Mouse (Mus musculus): ENCODE data around the gene Rpl3. TPM values are rescaled to one million over a fixed set of nuclear protein-coding genes. Genes with fewer than 3 reads are reported as not detected.
A peak's percentile ranks its signal among the peaks of the same experiment; 100 is the strongest.

Gene Rpl3
- polyA plus RNA-seq, 1 experiment from 2014 or later, result 1,049 TPM

DNA sequence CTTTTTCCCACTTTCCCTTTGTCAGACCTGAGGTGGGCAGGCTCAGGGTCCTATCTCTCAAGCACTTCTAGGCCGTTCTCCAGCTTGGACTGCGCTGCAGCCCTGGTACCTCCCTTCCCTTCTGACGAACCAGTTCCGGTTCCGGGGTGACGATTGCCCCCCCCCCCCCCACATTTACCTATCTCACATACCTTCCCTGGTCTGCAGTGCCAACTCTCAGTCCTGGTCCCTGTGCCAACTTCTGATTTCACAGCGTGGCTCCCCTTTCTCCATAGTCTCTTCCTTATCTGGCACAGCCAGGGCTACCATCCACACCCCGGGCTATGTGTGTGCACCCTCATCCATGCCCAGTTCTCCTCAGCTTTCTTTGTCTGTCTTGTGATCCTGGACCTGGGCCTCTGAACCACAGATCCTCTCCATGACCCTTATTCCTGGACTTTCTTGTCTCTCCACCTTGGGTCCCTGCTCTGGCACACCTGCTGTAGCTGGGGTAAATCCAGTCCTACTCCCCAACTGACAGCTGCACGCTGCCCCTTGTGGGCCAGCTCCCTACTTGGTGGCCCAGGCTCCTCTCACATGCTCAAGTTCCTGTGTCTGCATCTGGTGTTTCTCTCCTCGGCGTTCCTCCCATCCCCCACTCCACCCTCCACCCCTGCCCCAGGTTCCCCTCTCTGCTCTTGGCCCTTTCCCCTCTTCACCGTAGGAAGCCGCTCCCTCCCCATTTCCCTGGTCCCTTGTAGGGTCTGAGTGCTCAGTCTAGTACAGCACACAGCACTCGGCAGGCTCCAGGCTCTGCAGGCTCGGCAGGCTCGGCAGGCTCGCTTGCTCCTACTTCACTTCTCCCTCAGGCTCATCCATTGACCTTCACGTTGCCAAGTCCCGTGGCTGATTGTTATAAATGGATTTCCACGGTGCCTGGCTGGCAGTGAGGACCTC, 5.5 kb upstream of the Rpl3 start:
- H3K27ac ChIP-seq (ENCODE audit: low read length), result no peak overlapping the region
- no peak overlapping the region for H3K4me3 ChIP-seq (ENCODE audit: low read length)
- no peaks in the 10 kb centered on the region for H3K9me3 ChIP-seq (ENCODE audit: control insufficient read depth, low read length)
- 21% methylated on average over 18 of the region's 20 CpGs for WGBS
- H3K36me3 ChIP-seq (ENCODE audit: control insufficient read depth, insufficient read depth, low read length), result no peaks in the 10 kb centered on the region
- H3K4me1 ChIP-seq (replicated peaks; ENCODE audit: control insufficient read depth, insufficient read depth, low read length), result peaks cover 3% of the 10 kb centered on the region; the same call in 1 of the 2 replicates
- ATAC-seq (ENCODE audit: low read depth), result peak; percentile 63
- H3K4me2 ChIP-seq (ENCODE audit: low read depth, low read length), result no peak overlapping the region
- H3K9ac ChIP-seq (ENCODE audit: low read length), result peak overlapping the region; percentile 32; the same call in 1 of the 2 replicates
- H3K27me3 ChIP-seq (ENCODE audit: control insufficient read depth, insufficient read depth, low read depth, low read length), result peaks cover 14% of the 10 kb centered on the region

DNA sequence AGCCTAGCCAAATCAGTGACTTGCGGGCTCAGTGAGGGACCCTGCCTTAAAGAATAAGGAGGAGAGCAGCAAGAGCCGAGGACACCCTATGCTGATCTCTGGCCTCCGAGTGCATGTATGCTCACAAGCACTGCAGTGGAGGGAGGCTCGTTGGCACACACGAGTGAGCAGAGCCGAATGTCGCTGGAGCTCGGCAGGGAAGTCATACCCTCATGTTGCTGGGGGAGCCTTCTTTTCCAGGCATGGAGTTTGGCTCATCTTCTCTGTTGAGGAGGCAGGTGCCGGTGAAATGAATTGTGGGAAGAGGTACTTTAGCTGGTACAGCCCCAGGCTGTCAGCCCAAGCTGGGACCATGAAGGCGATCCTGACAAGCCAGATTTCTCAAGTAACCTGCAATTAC, 4.7 kb upstream of the Rpl3 start:
- ATAC-seq (ENCODE audit: low read depth), result no peak
- 71% methylated on average over 10 of the region's 10 CpGs for WGBS
- no peak overlapping the region for H3K4me3 ChIP-seq (ENCODE audit: low read length)
- H3K4me2 ChIP-seq (ENCODE audit: low read depth, low read length), result no peak overlapping the region
- no peak overlapping the region for H3K27ac ChIP-seq (ENCODE audit: low read length)
- peaks cover 22% of the 10 kb centered on the region for H3K27me3 ChIP-seq (ENCODE audit: control insufficient read depth, insufficient read depth, low read depth, low read length)
- H3K9ac ChIP-seq (ENCODE audit: low read length), result no peak overlapping the region
- no peaks in the 10 kb centered on the region for H3K36me3 ChIP-seq (ENCODE audit: control insufficient read depth, insufficient read depth, low read length)
- H3K4me1 ChIP-seq (replicated peaks; ENCODE audit: control insufficient read depth, insufficient read depth, low read length), result peaks cover 3% of the 10 kb centered on the region; the same call in 1 of the 2 replicates
- H3K9me3 ChIP-seq (ENCODE audit: control insufficient read depth, low read length), result no peaks in the 10 kb centered on the region

DNA sequence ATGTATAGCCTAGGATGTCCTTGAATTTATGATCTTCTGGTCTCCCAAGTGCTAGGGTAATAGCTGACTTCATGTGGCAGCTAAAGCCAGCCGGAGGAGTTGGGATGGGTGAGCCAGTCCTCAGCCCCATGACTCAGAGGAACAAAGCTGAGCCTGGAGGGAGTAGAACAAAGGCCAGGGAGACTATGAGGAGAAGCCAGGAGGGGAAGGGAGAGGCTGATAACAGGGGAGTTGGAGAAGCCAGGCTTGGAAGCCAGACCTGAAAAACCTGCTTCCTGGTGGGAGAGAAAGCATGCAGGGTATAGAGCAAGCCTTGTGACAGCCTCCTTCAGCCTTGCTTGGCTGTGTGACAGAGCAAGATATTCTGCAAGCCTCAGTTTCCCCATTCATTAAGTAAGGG, 3.9 kb upstream of the Rpl3 start:
- Histone ChIP-seq H3K4me1 (replicated peaks; ENCODE audit: control insufficient read depth, insufficient read depth, low read length) (peaks cover 3% of the 10 kb centered on the region; the same call in 1 of the 2 replicates), H3K36me3 (ENCODE audit: control insufficient read depth, insufficient read depth, low read length) (no peaks in the 10 kb centered on the region), H3K9me3 (ENCODE audit: control insufficient read depth, low read length) (no peaks in the 10 kb centered on the region), H3K27ac (ENCODE audit: low read length) (no peak overlapping the region), H3K27me3 (ENCODE audit: control insufficient read depth, insufficient read depth, low read depth, low read length) (peaks cover 28% of the 10 kb centered on the region), H3K4me3 (ENCODE audit: low read length) (no peak overlapping the region), H3K9ac (ENCODE audit: low read length) (no peak overlapping the region), H3K4me2 (ENCODE audit: low read depth, low read length) (no peak overlapping the region)
- 39% methylated on average over 1 of the region's 1 CpGs for WGBS
- ATAC-seq (ENCODE audit: low read depth), result no peak

DNA sequence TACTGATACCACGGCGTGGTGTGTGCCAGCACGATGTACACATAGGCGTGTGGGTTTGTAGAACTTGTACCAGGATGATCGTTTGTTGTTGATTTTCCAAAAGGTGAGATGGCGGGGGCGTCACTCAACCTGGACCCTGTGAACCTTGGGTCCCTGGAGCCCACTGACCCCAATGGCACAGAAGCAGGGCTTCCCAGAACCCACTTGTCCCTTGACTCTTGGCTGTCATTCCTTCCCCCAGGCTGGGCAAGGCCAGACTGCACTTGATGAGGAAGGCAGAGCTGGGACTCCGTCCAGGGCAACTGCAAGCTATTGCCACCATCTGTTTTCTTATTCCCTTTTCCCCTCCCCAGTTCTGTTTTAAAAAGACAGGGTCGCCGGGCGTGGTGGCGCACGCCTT, 2.5 kb upstream of the Rpl3 start:
- Histone ChIP-seq H3K27ac (ENCODE audit: low read length) (no peak overlapping the region), H3K27me3 (ENCODE audit: control insufficient read depth, insufficient read depth, low read depth, low read length) (peaks cover 39% of the 10 kb centered on the region), H3K4me1 (replicated peaks; ENCODE audit: control insufficient read depth, insufficient read depth, low read length) (peaks cover 3% of the 10 kb centered on the region; the same call in 1 of the 2 replicates), H3K4me2 (ENCODE audit: low read depth, low read length) (no peak overlapping the region), H3K36me3 (ENCODE audit: control insufficient read depth, insufficient read depth, low read length) (no peaks in the 10 kb centered on the region), H3K9me3 (ENCODE audit: control insufficient read depth, low read length) (no peaks in the 10 kb centered on the region), H3K9ac (ENCODE audit: low read length) (no peak overlapping the region), H3K4me3 (ENCODE audit: low read length) (no peak overlapping the region)
- no peak for ATAC-seq (ENCODE audit: low read depth)
- WGBS, result 91% methylated on average over 13 of the region's 13 CpGs

DNA sequence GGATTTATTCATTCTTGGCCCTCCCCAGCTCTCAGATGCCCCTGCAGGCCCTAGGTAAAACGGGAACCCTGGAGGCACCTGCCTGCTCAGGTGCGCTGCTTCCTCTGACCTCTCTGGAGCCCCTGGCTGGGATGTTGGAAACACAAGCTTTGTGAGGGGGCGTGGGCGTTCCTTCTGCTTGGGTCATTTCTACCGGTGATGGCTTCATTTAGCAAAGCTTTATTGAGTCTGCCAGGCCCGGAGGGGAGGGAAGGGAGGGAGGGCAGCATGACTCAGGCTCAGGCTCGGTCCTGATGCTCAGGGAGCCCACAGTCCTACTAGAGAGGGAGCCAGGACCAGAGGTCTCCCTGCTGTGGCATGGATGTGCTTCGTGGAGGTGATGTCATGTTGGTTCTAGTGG, 931 bp upstream of the Rpl3 start:
- H3K4me3 ChIP-seq (ENCODE audit: low read length), result no peak overlapping the region
- no peak overlapping the region for H3K9ac ChIP-seq (ENCODE audit: low read length)
- H3K27ac ChIP-seq (ENCODE audit: low read length), result no peak overlapping the region
- H3K4me1 ChIP-seq (replicated peaks; ENCODE audit: control insufficient read depth, insufficient read depth, low read length), result peaks cover 3% of the 10 kb centered on the region; the same call in 1 of the 2 replicates
- H3K4me2 ChIP-seq (ENCODE audit: low read depth, low read length), result no peak overlapping the region
- peaks cover 34% of the 10 kb centered on the region for H3K27me3 ChIP-seq (ENCODE audit: control insufficient read depth, insufficient read depth, low read depth, low read length)
- WGBS, result 28% methylated on average over 8 of the region's 8 CpGs
- ATAC-seq (ENCODE audit: low read depth), result no peak
- H3K9me3 ChIP-seq (ENCODE audit: control insufficient read depth, low read length), result no peaks in the 10 kb centered on the region
- no peaks in the 10 kb centered on the region for H3K36me3 ChIP-seq (ENCODE audit: control insufficient read depth, insufficient read depth, low read length)

DNA sequence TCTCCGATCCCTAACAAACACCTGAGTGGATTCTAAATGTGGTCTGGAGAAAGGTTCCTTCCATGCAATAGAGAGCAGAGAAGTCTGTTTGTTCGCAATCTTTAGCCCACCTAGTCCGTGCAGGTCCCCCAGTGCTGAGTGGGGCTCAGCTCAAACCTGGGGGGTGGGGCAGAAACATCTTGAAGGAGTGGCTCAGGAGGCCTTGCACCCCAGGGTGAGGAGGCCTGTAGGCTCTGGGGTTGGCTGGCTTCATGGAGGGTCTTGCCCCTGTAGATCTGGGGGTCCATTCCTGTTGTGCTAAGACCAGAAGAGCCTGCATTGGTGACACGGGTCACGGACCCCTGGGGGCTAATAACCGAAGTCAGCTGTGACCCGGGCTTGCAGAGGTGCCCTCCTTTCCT, 373 bp upstream of the Rpl3 start:
- H3K36me3 ChIP-seq (ENCODE audit: control insufficient read depth, insufficient read depth, low read length), result no peaks in the 10 kb centered on the region
- no peak for ATAC-seq (ENCODE audit: low read depth)
- WGBS, result 31% methylated on average over 7 of the region's 7 CpGs
- H3K4me1 ChIP-seq (replicated peaks; ENCODE audit: control insufficient read depth, insufficient read depth, low read length), result peaks cover 3% of the 10 kb centered on the region; the same call in 1 of the 2 replicates
- no peaks in the 10 kb centered on the region for H3K9me3 ChIP-seq (ENCODE audit: control insufficient read depth, low read length)
- H3K27me3 ChIP-seq (ENCODE audit: control insufficient read depth, insufficient read depth, low read depth, low read length), result peaks cover 34% of the 10 kb centered on the region
- H3K27ac ChIP-seq (ENCODE audit: low read length), result no peak overlapping the region
- peak overlapping the region; percentile 32; the same call in 1 of the 2 replicates for H3K9ac ChIP-seq (ENCODE audit: low read length)
- peak overlapping the region; percentile 80 for H3K4me2 ChIP-seq (ENCODE audit: low read depth, low read length)
- H3K4me3 ChIP-seq (ENCODE audit: low read length), result peak overlapping the region; percentile 64

DNA sequence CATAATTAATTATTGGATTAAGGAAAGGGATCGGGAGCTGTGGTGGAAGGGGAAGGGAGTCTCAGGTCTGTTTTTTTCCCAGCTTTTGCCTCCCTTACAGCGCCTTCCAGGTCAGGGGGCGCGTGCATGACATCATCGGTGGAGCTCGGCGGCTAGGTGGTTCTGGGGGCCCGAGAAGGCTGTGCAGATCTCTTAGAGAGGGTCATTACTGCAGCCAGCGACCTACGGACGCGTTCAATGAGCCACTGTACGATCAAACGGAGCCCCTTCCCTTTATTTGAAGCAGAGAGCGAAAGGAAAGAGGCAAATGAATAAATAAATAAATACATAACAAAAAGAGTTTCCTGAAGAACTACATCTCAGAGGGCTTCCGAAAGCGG, 937 bp downstream of the Rpl3 start:
- peak; percentile 22; the same call in 1 of the 2 replicates for ATAC-seq (ENCODE audit: low read depth)
- Histone ChIP-seq H3K27ac (ENCODE audit: low read length) (no peak overlapping the region), H3K36me3 (ENCODE audit: control insufficient read depth, insufficient read depth, low read length) (no peaks in the 10 kb centered on the region), H3K9ac (ENCODE audit: low read length) (peak overlapping the region; percentile 69), H3K9me3 (ENCODE audit: control insufficient read depth, low read length) (no peaks in the 10 kb centered on the region), H3K4me1 (replicated peaks; ENCODE audit: control insufficient read depth, insufficient read depth, low read length) (0 out of 2 replicates have a peak, but pooled peaks cover 3% of the 10 kb centered on the region), H3K4me3 (ENCODE audit: low read length) (peak overlapping the region; percentile 64), H3K4me2 (ENCODE audit: low read depth, low read length) (peak overlapping the region; percentile 80), H3K27me3 (ENCODE audit: control insufficient read depth, insufficient read depth, low read depth, low read length) (peaks cover 34% of the 10 kb centered on the region)
- under 1% methylated on average over 17 of the region's 17 CpGs for WGBS

DNA sequence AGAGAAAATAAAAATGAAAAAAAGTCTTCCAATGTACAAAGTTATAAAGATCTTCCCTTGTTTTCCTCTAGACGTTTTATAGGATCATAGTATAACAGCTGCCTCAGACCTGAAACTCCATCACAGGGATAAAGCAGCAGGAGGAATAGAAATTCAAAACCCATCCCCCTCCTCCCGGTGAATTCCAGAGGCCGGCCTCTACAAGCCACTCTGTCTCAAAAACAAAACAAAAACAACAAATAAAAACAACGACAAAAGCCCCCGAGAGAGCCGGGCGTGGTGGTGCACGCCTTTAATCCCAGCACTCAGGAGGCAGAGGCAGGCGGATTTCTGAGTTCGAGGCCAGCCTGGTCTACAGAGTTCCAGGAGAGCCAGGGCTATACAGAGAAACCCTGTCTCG, 1.5 kb downstream of the Rpl3 start:
- H3K4me1 ChIP-seq (replicated peaks; ENCODE audit: control insufficient read depth, insufficient read depth, low read length), result no peaks in the 10 kb centered on the region
- no peak overlapping the region for H3K27ac ChIP-seq (ENCODE audit: low read length)
- no peak for ATAC-seq (ENCODE audit: low read depth)
- 65% methylated on average over 11 of the region's 11 CpGs for WGBS
- no peaks in the 10 kb centered on the region for H3K9me3 ChIP-seq (ENCODE audit: control insufficient read depth, low read length)
- no peak overlapping the region for H3K4me3 ChIP-seq (ENCODE audit: low read length)
- no peaks in the 10 kb centered on the region for H3K36me3 ChIP-seq (ENCODE audit: control insufficient read depth, insufficient read depth, low read length)
- H3K27me3 ChIP-seq (ENCODE audit: control insufficient read depth, insufficient read depth, low read depth, low read length), result peaks cover 34% of the 10 kb centered on the region
- H3K9ac ChIP-seq (ENCODE audit: low read length), result no peak overlapping the region
- no peak overlapping the region for H3K4me2 ChIP-seq (ENCODE audit: low read depth, low read length)

DNA sequence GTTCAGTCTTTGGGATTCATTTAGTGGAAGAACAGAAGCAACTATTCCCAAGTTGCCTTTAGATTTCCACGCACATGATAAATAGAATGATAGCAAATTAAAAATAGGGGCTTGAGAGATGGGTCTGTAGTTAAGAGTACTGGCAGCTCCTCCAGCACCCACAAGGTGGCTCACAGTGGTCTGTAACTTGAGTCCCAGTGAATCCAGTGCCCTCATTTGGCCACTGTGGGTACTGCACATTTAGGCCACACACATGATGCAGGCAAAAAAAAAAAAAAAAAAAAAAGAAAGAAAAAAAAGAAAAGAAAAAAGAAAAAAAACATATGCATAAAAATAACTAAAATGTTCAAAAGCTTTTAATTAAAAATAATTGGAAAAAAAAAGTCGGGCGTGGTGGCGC, 3.0 kb downstream of the Rpl3 start:
- no peaks in the 10 kb centered on the region for H3K9me3 ChIP-seq (ENCODE audit: control insufficient read depth, low read length)
- H3K4me1 ChIP-seq (replicated peaks; ENCODE audit: control insufficient read depth, insufficient read depth, low read length), result no peaks in the 10 kb centered on the region
- H3K27me3 ChIP-seq (ENCODE audit: control insufficient read depth, insufficient read depth, low read depth, low read length), result peaks cover 34% of the 10 kb centered on the region
- WGBS, result 25% methylated on average over 4 of the region's 4 CpGs
- peak; percentile 59; the same call in 1 of the 2 replicates for ATAC-seq (ENCODE audit: low read depth)
- no peak overlapping the region for H3K4me2 ChIP-seq (ENCODE audit: low read depth, low read length)
- no peaks in the 10 kb centered on the region for H3K36me3 ChIP-seq (ENCODE audit: control insufficient read depth, insufficient read depth, low read length)
- H3K27ac ChIP-seq (ENCODE audit: low read length), result no peak overlapping the region
- H3K4me3 ChIP-seq (ENCODE audit: low read length), result no peak overlapping the region
- no peak overlapping the region for H3K9ac ChIP-seq (ENCODE audit: low read length)

Measured in lung, embryonic 16.5 days (tissue).